Mouse (Mus musculus) forebrain, embryonic 14.5 days (tissue): ENCODE measurements at regions not wholly inside any gene's neighbourhood (a gene's known extent, or its start where the extent isn't known, plus 50 kb on each side); places are given as distances from the start of the nearest gene placed in this dataset.

Experiments
- ATAC-seq: fragments of 200-750 bp; cut with Nextera tagmentation; 2 replicates; pipeline ENCODE4 v1.8.0; 2017; ENCODE audit warnings: mild to moderate bottlenecking, moderate library complexity
- DNase-seq: peaks from one replicate; pipeline ENCODE4 v3.0.0-alpha.2; 2015; ENCODE audit warnings: low spot score
- H3K27ac ChIP-seq: fragments of 300-500 bp; sonication (generic); 2 replicates; pipeline ENCODE4 v1.5.1; 2014; ENCODE audit warnings: low read depth, mild to moderate bottlenecking, control low read depth, low read length, moderate library complexity
- H3K27me3 ChIP-seq: fragments of 300-500 bp; sonication (generic); replicated peaks from 2 replicates; pipeline ENCODE4 v1.6.1; 2014; ENCODE audit warnings: low read length, control low read depth, mixed read lengths; ENCODE audit not compliant: control insufficient read depth, insufficient read depth
- H3K36me3 ChIP-seq: fragments of 300-500 bp; sonication (generic); 2 replicates; pipeline ENCODE4 v1.6.1; 2014; ENCODE audit warnings: low read length, control low read depth; ENCODE audit not compliant: control insufficient read depth, insufficient read depth
- H3K4me1 ChIP-seq: fragments of 300-500 bp; sonication (generic); 2 replicates; pipeline ENCODE4 v1.6.1; 2014; ENCODE audit warnings: antibody characterized with exemption, low read length, control low read depth; ENCODE audit not compliant: control insufficient read depth, insufficient read depth
- H3K4me2 ChIP-seq: fragments of 300-500 bp; sonication (generic); 2 replicates; pipeline ENCODE4 v1.6.1; 2014; ENCODE audit warnings: mild to moderate bottlenecking, control low read depth, low read length
- H3K4me3 ChIP-seq: fragments of 300-500 bp; sonication (generic); 2 replicates; pipeline ENCODE4 v1.5.1; 2014; ENCODE audit warnings: low read depth, low read length, control low read depth
- H3K9ac ChIP-seq: fragments of 300-500 bp; sonication (generic); 2 replicates; pipeline ENCODE4 v1.6.1; 2014; ENCODE audit warnings: mild to moderate bottlenecking, low read length, control low read depth, moderate library complexity
- H3K9me3 ChIP-seq: fragments of 300-500 bp; sonication (generic); replicated peaks from 2 replicates; pipeline ENCODE4 v1.6.1; 2016; ENCODE audit warnings: low read length, control low read depth, mixed read lengths; ENCODE audit not compliant: control insufficient read depth
- WGBS: fragments of 180-500 bp; shearing (Covaris S2); extraction: QIAGEN DNeasy Blood & Tissue Kit; methylation state at CpG from one replicate; pipeline ENCODE4 v1.1.7; 2014; 5-methylcytosine and 5-hydroxymethylcytosine counted together

GRCm38 (mm10) chr8:5601116-5601515 is 496.0 kb upstream of the Slc10a2 start:
- no peaks in the 10 kb centered on the region for H3K36me3 ChIP-seq
- H3K27ac ChIP-seq: no peak overlapping the region
- no peaks in the 10 kb centered on the region for H3K4me1 ChIP-seq
- H3K27me3 ChIP-seq: no peaks in the 10 kb centered on the region
- WGBS: 68% methylated on average over 2 of the region's 2 CpGs
- no peaks in the 10 kb centered on the region for H3K9me3 ChIP-seq
- ATAC-seq: no peak
- H3K4me3 ChIP-seq: no peak overlapping the region
- H3K4me2 ChIP-seq: no peak overlapping the region
- DNase-seq: peak; percentile 8
- H3K9ac ChIP-seq: no peak overlapping the region

- Histone ChIP-seq H3K4me1 (no peaks in the 10 kb centered on the region), H3K9ac (no peak overlapping the region), H3K9me3 (no peaks in the 10 kb centered on the region), H3K4me3 (no peak overlapping the region), H3K36me3 (no peaks in the 10 kb centered on the region), H3K27me3 (no peaks in the 10 kb centered on the region), H3K4me2 (no peak overlapping the region), H3K27ac (no peak overlapping the region)
- 66% methylated on average over 1 of the region's 1 CpGs for WGBS
- DNase-seq: peak; percentile 64
- 0 out of 2 replicates have a peak, but pooled peaks have one; percentile 37 for ATAC-seq
Observed at GRCm38 (mm10) chr8:5591571-5591970, 486.4 kb upstream of the Slc10a2 start.
